Mouse (Mus musculus) kidney, postnatal 14 days (tissue): Measurements from ENCODE around the gene Stambpl1.

Experiments used
- DNase-seq: peaks from one replicate; pipeline ENCODE4 v3.0.0; 2022; ENCODE audit warnings: mixed read lengths

Gene Stambpl1

GRCm38 (mm10) chr19:34287656-34288415 lies 95.8 kb downstream of the Stambpl1 start:
- DNase-seq: no peak

GRCm38 (mm10) chr19:34288696-34289095 lies 96.7 kb downstream of the Stambpl1 start:
- no peak for DNase-seq
